Mouse (Mus musculus) liver, embryonic 11.5 days (tissue): ENCODE measurements around the gene Dohh. TPM values are rescaled to one million over a fixed set of nuclear protein-coding genes. Genes with fewer than 3 reads are reported as not detected.
A peak's percentile ranks its signal among the peaks of the same experiment; 100 is the strongest.

ENCODE experiments used
- ATAC-seq: fragments of 200-750 bp; cut with Nextera tagmentation; replicated peaks from 2 replicates; pipeline ENCODE4 v1.8.0; 2017; ENCODE audit warnings: moderate number of reproducible peaks, mild to moderate bottlenecking, moderate TSS enrichment, moderate library complexity; ENCODE audit not compliant: low FRiP score
- DNase-seq: peaks from one replicate; pipeline ENCODE4 v3.0.0-alpha.2; 2017; ENCODE audit warnings: low spot score
- H3K27ac ChIP-seq: fragments of 300-500 bp; sonication (generic); 2 replicates; pipeline ENCODE4 v1.5.1; 2014; ENCODE audit warnings: mild to moderate bottlenecking, low read depth, low read length, control low read depth
- H3K27me3 ChIP-seq: fragments of 300-500 bp; sonication (generic); replicated peaks from 2 replicates; pipeline ENCODE4 v1.6.1; 2014; ENCODE audit warnings: low read length, mixed read lengths; ENCODE audit not compliant: control insufficient read depth, insufficient read depth
- H3K36me3 ChIP-seq: fragments of 300-500 bp; sonication (generic); 2 replicates; pipeline ENCODE4 v1.6.1; 2014; ENCODE audit warnings: mild to moderate bottlenecking, low read length, moderate library complexity, mixed read lengths; ENCODE audit not compliant: control insufficient read depth, insufficient read depth
- H3K4me1 ChIP-seq: fragments of 300-500 bp; sonication (generic); replicated peaks from 2 replicates; pipeline ENCODE4 v1.6.1; 2014; ENCODE audit warnings: low read length, mixed read lengths; ENCODE audit not compliant: control insufficient read depth, insufficient read depth
- H3K4me2 ChIP-seq: fragments of 300-500 bp; sonication (generic); 2 replicates; pipeline ENCODE4 v1.6.1; 2014; ENCODE audit warnings: mild to moderate bottlenecking, control low read depth, moderate library complexity
- H3K4me3 ChIP-seq: fragments of 300-500 bp; sonication (generic); 2 replicates; pipeline ENCODE4 v1.5.1; 2014; ENCODE audit warnings: low read depth, low read length, control low read depth
- H3K9ac ChIP-seq: fragments of 300-500 bp; sonication (generic); 2 replicates; pipeline ENCODE4 v1.6.1; 2014; ENCODE audit warnings: low read depth, low read length, control low read depth
- H3K9me3 ChIP-seq: fragments of 300-500 bp; sonication (generic); 2 replicates; pipeline ENCODE4 v1.6.1; 2016; ENCODE audit warnings: low read length, inconsistent platforms, mixed read lengths; ENCODE audit not compliant: control insufficient read depth
- WGBS: fragments of 180-500 bp; shearing (Covaris S2); extraction: QIAGEN DNeasy Blood & Tissue Kit; methylation state at CpG from one replicate; pipeline ENCODE4 v1.1.7; 2014; 5-methylcytosine and 5-hydroxymethylcytosine counted together
- polyA plus RNA-seq: library from polyadenylated mRNA; unstranded; fragments of >200 nt; fragmentation: Nextera tagmentation; extraction: Ambion mirVana; gene quantifications from 2 replicates; pipeline ENCODE4 v1.2.1, GENCODE M21; 2014

Gene Dohh
- polyA plus RNA-seq, 1 experiment from 2014 or later = 97.4 TPM

DNA sequence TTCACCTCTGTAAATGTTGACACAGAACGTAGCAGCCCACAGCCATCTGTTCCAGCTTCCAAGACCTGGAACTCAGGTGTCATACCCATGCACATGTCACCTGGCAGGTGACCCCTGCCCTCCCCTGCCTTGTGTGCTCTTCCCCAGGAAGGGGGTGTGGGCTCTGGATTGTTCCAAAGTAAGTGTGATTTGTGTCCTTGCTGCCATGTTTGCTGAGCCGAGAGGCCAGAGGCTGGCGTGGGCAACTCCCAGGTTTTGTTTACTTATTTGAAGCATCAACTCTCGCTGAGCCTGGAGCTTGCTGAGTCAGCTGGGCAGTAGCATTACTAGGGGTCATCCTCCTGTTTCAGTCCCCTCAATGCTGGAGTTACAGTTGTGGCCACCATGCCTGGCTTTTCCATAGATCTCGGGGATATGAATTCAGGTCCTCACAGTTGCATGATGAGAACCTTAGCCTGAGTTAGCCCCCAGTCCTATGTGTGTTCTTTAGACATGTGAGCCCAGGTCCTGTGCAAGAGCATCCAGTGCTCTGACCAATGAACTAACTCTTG is 4.4 kb downstream of the Dohh start, which contains the start of gene Gm48552:
Gm48552 (plus strand) TSS at position 501 of the 551 bp plus-strand sequence.
- DNase-seq = no peak
- ATAC-seq = no peak
- Histone ChIP-seq H3K4me2 (no peak within 1 kb of the TSS), H3K9me3 (no peaks in the 10 kb centered on the region), H3K9ac (no peak within 1 kb of the TSS), H3K4me1 (peaks cover 34% of the 10 kb centered on the region), H3K27ac (no peak within 1 kb of the TSS), H3K27me3 (no peaks in the 10 kb centered on the region), H3K4me3 (no peak within 1 kb of the TSS), H3K36me3 (peaks cover 25% of the 10 kb centered on the region)
- 71% methylated on average over 5 of the region's 5 CpGs for WGBS

DNA sequence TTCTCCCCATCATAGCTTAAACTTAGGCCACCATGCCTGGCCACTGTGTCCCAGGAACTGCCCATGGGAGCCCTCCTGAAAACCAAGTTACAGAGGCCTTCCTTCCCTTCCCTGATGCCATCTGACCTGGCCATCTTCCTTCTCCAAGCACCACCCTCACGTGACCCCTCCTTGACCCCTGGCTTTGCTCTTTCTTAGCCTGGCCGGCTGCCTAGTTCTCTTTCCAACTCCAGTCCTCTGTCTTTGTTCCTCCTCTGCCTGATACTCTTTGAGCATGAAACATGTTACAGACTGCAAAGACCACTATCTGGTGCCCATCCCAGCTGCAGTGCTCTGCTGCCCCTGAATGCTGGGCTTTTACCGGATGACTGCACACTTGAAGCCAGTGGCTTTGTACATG is 5.1 kb downstream of the Dohh start:
- H3K9me3 ChIP-seq = no peaks in the 10 kb centered on the region
- H3K36me3 ChIP-seq = peaks cover 25% of the 10 kb centered on the region
- ATAC-seq (no peak), DNase-seq (no peak)
- no peaks in the 10 kb centered on the region for H3K27me3 ChIP-seq
- no peak overlapping the region for H3K4me2 ChIP-seq
- H3K9ac ChIP-seq = no peak overlapping the region
- WGBS = 69% methylated on average over 3 of the region's 3 CpGs
- H3K4me3 ChIP-seq = no peak overlapping the region
- H3K4me1 ChIP-seq = peaks cover 40% of the 10 kb centered on the region
- no peak overlapping the region for H3K27ac ChIP-seq

DNA sequence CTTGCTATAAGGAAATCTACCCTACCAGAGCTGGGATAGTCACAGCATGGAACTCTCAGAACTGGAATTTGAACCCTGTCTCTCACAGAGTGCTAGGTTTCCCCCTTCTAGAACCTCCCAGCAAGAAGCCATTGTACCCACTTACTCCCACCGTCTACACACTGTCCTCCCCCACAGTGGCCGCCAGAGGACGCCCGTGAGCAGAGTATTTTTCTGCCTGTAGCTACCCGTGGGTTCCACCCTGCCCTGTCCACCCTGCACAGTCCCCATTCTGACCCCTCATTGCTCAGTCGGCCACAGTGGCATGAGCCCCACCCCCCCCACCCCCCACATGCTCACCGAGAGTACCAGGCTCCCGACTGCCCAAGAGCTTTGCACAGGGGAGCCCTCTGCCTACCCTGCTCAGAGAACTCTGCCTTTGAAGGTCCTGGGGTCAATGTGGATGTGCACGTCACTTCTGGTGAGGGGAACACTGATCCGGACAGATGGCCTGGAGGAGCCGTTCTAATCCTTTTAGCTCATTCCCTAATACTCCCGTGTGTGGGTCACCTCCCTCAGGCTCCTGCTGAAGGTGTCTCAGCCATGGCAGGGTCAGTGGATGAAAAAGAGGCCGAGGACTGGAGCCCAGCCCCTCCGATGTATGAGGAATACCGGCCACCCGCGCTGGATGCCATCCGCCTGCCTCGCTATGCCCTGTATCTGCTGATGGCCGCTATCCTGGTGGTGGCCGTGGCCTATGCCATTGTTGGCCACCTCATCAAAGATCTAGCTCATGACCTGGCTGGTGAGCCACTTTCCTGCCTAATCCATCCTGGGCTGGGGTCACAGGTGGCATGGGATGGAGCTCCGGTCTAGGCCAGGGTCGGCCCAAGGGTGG is 5.8 kb downstream of the Dohh start:
- Histone ChIP-seq H3K9ac (no peak overlapping the region), H3K4me1 (peaks cover 37% of the 10 kb centered on the region), H3K4me2 (no peak overlapping the region), H3K36me3 (peaks cover 25% of the 10 kb centered on the region), H3K4me3 (no peak overlapping the region), H3K27me3 (no peaks in the 10 kb centered on the region), H3K27ac (no peak overlapping the region), H3K9me3 (no peaks in the 10 kb centered on the region)
- 60% methylated on average over 23 of the region's 23 CpGs for WGBS
- ATAC-seq (peak; percentile 59; the same call in 1 of the 2 replicates), DNase-seq (no peak)

DNA sequence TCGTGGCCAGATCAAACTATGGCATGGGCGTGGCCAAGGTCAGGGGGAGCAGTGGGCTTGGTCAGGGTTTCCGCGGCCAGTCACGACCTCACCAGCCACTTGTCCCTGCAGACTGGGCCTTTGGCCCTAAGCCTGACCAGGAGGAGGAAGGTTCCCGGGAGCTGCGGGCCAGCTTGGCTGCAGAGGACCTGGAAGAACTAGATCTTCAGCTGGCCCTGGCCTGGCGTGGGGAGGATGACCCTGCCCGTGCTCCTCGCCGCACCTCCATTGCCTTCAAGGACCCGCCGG is 6.4 kb downstream of the Dohh start:
- Histone ChIP-seq H3K27me3 (no peaks in the 10 kb centered on the region), H3K4me2 (no peak overlapping the region), H3K27ac (no peak overlapping the region), H3K9ac (no peak overlapping the region), H3K4me3 (no peak overlapping the region), H3K9me3 (no peaks in the 10 kb centered on the region), H3K4me1 (peaks cover 32% of the 10 kb centered on the region), H3K36me3 (peaks cover 25% of the 10 kb centered on the region)
- DNase-seq = no peak
- WGBS = 87% methylated on average over 13 of the region's 13 CpGs
- ATAC-seq = no peak

DNA sequence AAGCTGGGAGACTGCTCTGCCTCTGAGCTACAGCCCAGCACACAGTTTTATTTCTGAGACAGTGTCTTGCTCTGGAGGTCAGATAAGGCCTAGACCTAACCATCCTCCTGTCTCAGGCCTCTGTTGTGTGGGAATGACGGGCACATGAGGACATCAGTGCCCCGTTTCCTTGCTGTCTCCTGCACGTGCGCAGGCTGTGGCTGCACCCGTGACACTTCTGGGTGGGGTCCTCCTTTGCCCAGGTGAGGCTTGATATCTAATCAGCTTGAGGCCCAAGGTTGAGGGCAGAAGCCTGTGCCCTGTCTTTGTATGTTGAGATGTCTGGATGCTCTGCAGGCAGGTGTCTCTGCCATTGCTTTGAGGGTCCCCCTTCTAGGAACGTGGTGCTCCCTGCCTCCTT is 8.0 kb downstream of the Dohh start:
- peaks cover 12% of the 10 kb centered on the region for H3K36me3 ChIP-seq
- peaks cover 26% of the 10 kb centered on the region for H3K4me1 ChIP-seq
- H3K4me2 ChIP-seq = no peak overlapping the region
- no peaks in the 10 kb centered on the region for H3K27me3 ChIP-seq
- H3K27ac ChIP-seq = no peak overlapping the region
- H3K4me3 ChIP-seq = no peak overlapping the region
- WGBS = 71% methylated on average over 6 of the region's 6 CpGs
- DNase-seq = no peak
- no peak for ATAC-seq
- no peaks in the 10 kb centered on the region for H3K9me3 ChIP-seq
- H3K9ac ChIP-seq = no peak overlapping the region

GRCm38 (mm10) chr10:81392781-81393185 is 8.6 kb downstream of the Dohh start, which contains the start of gene Smim24:
Smim24 (plus strand) TSS chr10:81393051.
- H3K36me3 ChIP-seq = peaks cover 9% of the 10 kb centered on the region
- H3K4me3 ChIP-seq = peak within 1 kb of the TSS; percentile 15
- WGBS = 51% methylated on average over 14 of the region's 14 CpGs
- DNase-seq (no peak), ATAC-seq (no peak)
- peaks cover 26% of the 10 kb centered on the region for H3K4me1 ChIP-seq
- no peaks in the 10 kb centered on the region for H3K9me3 ChIP-seq
- H3K27ac ChIP-seq = no peak within 1 kb of the TSS; the same call in 1 of the 2 replicates
- peak within 1 kb of the TSS; percentile 43 for H3K4me2 ChIP-seq
- peak within 1 kb of the TSS; percentile 11 for H3K9ac ChIP-seq
- no peaks in the 10 kb centered on the region for H3K27me3 ChIP-seq

DNA sequence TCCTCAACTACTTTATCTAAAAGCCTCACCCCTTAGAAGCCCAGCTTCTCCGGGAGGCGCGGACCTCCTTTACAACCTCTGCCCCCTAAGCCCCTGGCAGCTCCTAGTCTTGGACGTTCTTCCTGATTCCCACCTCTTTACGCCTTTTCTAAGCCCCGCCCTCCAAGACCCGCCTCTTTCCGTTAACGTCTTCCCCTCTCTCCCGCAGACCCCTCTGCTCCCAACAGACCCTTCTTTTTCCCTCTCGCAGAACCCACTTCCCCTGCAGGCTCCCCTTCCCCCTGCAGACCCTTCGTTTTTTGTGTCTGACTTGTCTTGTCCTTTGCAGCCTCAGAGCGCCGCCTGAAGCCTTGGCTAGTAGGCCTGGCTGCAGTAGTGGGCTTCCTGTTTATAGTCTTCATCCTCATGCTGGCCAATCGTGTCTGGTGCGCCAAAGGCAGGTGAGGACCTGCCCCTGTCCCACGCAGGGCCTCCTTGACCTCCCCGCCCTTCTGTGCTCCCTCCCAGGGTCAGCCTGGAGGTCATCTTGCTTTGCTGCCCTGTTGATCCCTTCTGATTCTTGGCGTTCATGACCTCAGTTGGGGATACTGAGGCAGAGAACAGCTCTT is 9.3 kb downstream of the Dohh start:
- WGBS = 5% methylated on average over 19 of the region's 19 CpGs
- H3K4me2 ChIP-seq = peak overlapping the region; percentile 43
- no peaks in the 10 kb centered on the region for H3K9me3 ChIP-seq
- ATAC-seq (no peak), DNase-seq (no peak)
- H3K27ac ChIP-seq = no peak overlapping the region; the same call in 1 of the 2 replicates
- peaks cover 22% of the 10 kb centered on the region for H3K4me1 ChIP-seq
- peak overlapping the region; percentile 11 for H3K9ac ChIP-seq
- H3K27me3 ChIP-seq = no peaks in the 10 kb centered on the region
- peaks cover 1% of the 10 kb centered on the region for H3K36me3 ChIP-seq
- peak overlapping the region; percentile 15 for H3K4me3 ChIP-seq

- 13% methylated on average over 5 of the region's 5 CpGs for WGBS
- Histone ChIP-seq H3K4me2 (no peak overlapping the region), H3K4me3 (no peak overlapping the region), H3K4me1 (peaks cover 14% of the 10 kb centered on the region), H3K9me3 (no peaks in the 10 kb centered on the region), H3K27ac (no peak overlapping the region), H3K27me3 (no peaks in the 10 kb centered on the region), H3K9ac (no peak overlapping the region), H3K36me3 (peaks cover 6% of the 10 kb centered on the region; the same call in 1 of the 2 replicates)
- ATAC-seq (no peak), DNase-seq (no peak)
These were observed 10.9 kb downstream of the Dohh start for GRCm38 (mm10) chr10:81395127-81395526.
